Mouse (Mus musculus): ENCODE results near the gene Ripor3.

The Ripor3 gene

DNA sequence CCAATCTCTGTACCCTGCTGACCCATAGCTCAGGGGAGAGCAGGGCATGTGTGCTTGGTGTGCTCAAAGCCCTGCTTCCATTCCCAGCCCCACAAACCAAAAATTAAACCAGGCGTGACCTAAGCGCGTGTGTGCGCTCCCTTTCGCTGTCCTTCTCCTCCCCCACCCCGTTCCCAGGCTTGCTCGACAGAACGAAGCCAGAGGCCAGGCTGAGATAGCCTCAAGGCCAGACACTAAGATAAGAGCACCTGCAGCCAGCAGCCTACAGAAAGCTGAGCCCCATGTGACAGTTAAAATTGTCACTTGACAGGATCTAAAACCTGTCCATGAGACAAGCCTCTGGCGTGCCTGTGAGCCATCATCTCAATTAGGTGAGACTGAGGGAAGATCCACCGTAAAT, 23.5 kb upstream of the Ripor3 start:
- DNase-seq (ENCODE audit: extremely low read depth, insufficient read length, low spot score) = no peak

GRCm38 (mm10) chr2:168031842-168032241, 21.4 kb upstream of the Ripor3 start:
- no peak for DNase-seq (ENCODE audit: extremely low read depth, insufficient read length, low spot score)

DNA sequence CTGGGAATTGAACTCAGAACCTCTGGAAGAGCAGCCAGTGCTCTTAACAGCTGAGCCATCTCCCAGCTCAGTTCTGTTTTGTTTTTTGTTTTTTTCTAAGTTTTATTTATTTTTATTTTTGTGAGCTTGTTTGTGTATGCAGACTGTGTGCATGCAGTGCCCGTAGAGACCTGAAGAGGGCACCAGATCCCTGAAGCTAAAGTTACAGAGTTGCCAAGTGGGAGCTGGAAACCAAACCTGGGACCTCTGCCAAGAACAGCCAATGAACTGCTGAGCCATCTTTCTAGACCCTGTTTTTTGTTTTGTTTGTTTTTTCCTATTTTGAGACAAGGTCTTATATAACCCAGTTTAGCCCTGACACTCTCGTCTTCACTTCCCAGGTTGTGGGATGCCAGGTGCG, 18.0 kb upstream of the Ripor3 start:
- DNase-seq (ENCODE audit: extremely low read depth, insufficient read length, low spot score) = no peak

DNA sequence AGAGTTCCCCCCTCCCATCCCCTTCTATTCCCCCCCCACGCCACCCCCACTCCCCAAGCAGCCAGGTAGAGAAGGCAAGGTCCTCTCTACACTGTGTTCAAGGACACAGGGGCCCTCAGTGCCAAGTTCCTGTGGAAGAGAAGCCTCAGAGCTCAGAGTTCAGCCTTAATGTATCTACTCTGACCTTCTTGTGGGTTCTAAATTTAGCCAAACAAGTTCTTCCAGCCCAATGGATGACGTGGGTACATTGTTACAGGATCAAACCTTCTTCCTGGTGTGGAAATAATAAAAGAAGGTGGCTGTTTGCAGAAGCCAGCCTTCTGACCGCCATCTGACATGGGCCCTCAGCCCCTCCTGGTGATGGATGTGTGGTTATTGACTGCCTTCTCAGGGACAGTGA, 16.0 kb upstream of the Ripor3 start:
- DNase-seq (ENCODE audit: extremely low read depth, insufficient read length, low spot score) = no peak

DNA sequence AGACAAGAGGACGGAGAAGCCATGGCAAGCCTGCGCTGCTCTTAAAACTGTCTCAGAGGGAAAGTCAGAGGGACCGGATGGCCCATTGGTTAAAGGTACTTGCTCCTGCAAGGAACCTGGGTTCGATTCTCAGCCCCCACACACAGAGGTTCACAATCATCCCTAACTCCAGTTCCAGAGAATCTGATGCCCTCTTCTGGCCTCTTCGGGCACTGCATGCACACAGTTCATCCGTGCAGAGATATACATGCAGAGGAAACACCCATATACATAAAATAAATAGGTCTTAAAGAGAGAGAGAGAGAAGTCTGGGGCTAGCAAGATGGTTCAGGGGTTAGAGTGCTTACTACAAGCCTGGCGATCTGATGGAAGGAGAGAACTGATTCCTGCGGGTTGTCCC, 15.5 kb upstream of the Ripor3 start:
- no peak for DNase-seq (ENCODE audit: extremely low read depth, insufficient read length, low spot score)

DNA sequence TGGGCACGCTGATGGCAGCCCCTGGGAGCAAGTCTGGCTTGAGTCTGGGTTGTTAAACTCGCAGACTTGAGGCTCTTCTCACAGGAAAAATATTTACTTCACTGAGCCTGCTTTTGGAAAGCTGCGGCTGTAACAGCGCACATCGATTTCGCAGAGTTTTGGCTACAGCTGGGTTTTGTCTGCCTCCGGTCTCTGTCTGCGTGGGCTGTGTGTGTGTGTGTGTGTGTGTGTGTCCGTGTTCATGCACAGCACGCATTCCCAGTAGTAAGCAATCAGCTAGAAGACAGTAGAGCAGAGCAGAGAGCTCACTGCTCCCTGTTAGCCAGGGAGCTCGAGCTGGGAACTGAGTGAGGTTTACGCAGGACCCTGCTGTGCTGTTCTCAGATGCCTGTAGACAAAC, 14.8 kb upstream of the Ripor3 start:
- DNase-seq (ENCODE audit: extremely low read depth, insufficient read length, low spot score) = no peak

- DNase-seq (ENCODE audit: extremely low read depth, insufficient read length, low spot score) = no peak
Measured at GRCm38 (mm10) chr2:168023763-168024402, 13.5 kb upstream of the Ripor3 start.

GRCm38 (mm10) chr2:168019201-168019715, 8.8 kb upstream of the Ripor3 start:
- DNase-seq (ENCODE audit: extremely low read depth, insufficient read length, low spot score) = no peak

DNA sequence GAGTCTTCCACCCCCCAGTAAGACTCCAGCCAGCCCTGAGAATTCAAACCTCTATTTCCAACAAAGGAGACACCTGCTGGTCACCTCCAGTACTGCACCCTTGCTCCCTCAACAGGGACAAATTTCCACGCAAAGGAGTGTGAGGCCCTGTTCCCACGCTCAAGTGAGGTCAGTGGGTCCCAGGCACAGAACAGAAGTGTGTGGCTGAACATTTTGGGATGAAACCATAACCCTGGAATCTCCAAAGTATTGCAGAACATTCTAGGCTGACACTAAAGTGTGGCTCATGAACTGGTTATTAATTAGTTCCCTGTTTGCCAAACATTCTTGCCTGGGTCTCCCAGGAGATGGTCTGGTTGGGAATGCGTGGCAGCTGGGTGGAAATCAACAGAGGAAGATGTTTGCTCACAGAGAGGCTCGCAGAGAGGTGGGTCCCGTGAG, 6.6 kb upstream of the Ripor3 start:
- no peak for DNase-seq (ENCODE audit: extremely low read depth, insufficient read length, low spot score)

DNA sequence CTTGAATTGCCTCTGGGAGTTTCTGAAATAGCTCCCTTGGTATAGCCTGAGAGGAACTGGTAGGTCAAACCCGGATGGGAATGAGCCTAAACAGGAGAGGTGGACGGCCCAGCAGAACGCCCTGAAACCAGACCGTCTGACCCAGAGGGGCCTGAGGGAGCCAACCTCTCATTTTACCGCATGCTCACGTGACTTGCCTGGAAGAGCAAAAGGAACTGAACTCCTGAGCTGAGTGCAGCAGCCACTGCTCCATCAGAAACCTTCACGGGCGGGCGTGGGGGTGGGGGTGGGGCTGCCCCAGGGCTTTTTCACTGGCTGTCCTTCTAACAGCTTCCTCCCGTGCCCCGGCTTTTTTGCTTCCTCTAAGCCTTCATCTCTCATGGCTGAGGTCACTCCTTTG, 475 bp upstream of the Ripor3 start:
- DNase-seq (ENCODE audit: extremely low read depth, insufficient read length, low spot score) = peak; percentile 50

DNA sequence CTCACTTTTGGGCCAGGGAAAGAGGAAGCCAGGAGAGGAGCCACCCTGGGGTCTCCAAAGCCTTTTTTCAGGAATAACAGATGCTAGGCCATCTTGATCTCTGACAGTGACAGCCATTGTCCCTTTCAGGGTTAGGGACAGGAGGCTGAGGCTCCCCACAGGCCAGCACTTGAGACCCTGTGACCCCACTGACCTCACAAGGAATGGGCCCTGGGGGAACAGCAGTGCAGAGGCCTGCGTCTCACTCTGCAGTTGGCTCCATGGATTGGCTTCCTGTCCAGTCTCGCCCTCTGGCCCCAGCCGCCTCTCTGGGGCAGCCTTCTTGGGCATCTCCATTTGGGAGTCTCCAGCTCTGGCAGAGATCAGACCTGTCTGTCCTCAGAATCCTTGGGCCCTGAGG, 2.3 kb downstream of the Ripor3 start:
- DNase-seq (ENCODE audit: extremely low read depth, insufficient read length, low spot score) = no peak

- DNase-seq (ENCODE audit: extremely low read depth, insufficient read length, low spot score) = no peak
Measured at GRCm38 (mm10) chr2:168006489-168006888, 3.9 kb downstream of the Ripor3 start.

DNA sequence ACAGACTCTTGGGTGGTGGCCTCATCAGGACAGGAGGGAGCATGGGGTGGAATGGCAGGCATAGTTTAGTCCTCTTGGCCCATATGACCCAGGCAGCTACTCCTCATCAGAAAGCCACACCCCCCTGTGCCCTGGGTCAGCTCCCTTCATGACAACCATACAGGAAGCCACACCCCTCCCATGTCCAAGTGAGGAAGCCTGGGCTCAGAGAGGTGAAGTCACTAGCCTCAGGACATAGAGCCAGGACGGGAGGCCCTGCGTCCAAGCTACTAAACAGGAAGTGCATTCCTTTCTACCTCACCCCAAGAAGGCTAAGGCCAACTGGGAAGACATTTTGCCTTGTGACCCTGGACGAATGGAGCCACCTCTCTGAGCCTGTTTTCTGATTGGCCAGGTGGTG, 4.8 kb downstream of the Ripor3 start:
- DNase-seq (ENCODE audit: extremely low read depth, insufficient read length, low spot score) = peak; percentile 77

GRCm38 (mm10) chr2:168005005-168005404, 5.4 kb downstream of the Ripor3 start:
- DNase-seq (ENCODE audit: extremely low read depth, insufficient read length, low spot score) = no peak

DNA sequence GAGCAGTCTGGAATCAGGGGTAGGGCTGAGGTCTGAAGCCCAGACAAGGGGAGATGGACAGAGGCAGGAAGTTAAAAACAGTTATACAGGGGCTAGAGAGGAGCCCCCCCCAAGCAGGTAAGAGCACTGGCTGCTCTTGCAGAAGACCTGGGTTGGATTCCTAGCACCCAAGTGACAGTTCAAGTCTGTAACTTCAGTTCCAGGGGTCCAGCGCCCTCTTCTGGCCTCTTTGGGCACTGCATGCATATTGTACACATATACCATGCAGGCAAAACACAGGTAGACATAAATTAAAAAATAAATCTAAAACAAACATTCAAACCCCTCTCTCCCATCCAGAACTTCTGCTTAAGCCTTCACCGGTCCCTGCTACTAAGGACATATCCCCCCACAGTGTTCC, 6.0 kb downstream of the Ripor3 start:
- no peak for DNase-seq (ENCODE audit: extremely low read depth, insufficient read length, low spot score)

- peak; percentile 86 for DNase-seq (ENCODE audit: extremely low read depth, insufficient read length, low spot score)
Measured at GRCm38 (mm10) chr2:168003431-168003830, 7.0 kb downstream of the Ripor3 start.

DNA sequence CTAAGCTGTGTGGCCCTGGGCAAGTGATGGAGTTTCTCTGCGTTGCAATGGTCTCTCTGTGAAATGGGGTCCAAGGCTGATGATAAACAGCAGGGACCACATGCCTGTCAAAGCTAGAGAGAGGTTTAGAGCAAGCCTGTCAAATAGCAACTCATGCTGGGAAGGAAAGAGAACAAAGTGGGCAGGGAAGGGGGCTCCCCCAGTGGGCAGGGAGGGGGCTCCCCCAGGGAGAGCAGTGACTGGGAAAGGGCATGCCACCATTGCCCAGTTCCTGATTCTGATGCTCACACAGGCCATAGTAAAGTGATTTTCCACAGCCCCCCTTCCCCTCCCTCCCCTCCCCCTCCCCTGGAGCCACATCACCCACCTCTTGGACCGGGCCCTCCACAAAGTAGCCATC, 7.5 kb downstream of the Ripor3 start:
- DNase-seq (ENCODE audit: extremely low read depth, insufficient read length, low spot score) = no peak

GRCm38 (mm10) chr2:168002188-168002587, 8.2 kb downstream of the Ripor3 start:
- peak; percentile 52 for DNase-seq (ENCODE audit: extremely low read depth, insufficient read length, low spot score)

DNA sequence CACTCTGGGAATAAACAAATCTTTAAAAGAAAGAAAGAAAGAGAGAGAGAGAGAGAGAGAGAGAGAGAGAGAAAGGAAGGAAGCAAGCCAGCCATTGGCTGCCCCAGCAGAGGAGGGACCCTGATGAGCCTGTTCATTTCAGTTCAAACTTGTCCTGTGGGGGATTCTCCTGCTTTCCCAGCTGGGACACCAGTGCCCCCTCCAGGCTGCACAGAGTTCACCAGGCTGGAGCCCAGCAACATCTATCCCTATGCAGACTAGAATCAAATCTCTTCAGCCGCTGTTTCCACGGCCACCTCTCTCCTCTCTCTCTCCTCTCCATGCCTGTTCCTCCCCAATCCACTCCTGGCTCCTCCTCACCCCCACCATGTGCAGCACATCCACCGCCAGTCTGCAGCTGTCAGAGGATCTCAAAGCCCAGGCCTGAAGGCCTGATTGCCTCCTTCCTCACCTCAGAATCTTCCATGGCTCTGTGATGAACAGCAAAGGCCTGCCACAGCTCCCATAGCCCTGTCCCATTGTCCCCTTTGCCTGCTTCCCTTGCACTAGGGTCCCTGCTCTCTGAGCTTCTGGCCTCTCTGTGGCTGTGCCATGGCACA, 11.2 kb downstream of the Ripor3 start:
- no peak for DNase-seq (ENCODE audit: extremely low read depth, insufficient read length, low spot score)

DNA sequence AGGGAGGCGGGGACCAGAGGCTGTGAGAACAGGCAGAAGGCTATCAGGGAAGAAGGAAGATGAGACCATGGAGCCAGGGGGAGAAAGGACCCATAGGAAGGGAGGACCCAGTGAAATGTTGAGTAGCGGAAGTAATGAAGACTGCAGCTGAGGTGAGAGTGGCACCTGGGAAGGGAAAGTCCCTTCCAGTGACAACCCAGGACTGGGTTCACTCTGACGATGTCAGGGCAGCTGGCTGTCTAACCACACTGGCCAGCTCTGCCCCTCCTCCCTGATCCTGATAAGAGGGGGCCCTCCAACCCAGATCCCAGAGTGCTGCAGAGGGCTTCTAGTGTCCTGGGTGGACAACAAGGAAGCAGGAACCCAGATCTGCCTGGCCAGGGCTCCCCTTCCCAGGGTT, 12.9 kb downstream of the Ripor3 start:
- no peak for DNase-seq (ENCODE audit: extremely low read depth, insufficient read length, low spot score)

GRCm38 (mm10) chr2:167996672-167997215, 13.7 kb downstream of the Ripor3 start:
- no peak for DNase-seq (ENCODE audit: extremely low read depth, insufficient read length, low spot score)

All from 3134 (cell line).